8 mouse cellular contexts compared by ENCODE assay signal in genomic region chr11:54860256-54861038, GRCm38 (mm10). TPM values are rescaled to one million over a fixed set of nuclear protein-coding genes. Genes with fewer than 3 reads are reported as not detected.
A peak's percentile ranks its signal among the peaks of the same experiment; 100 is the strongest.
DNase-seq lines count a peak whose midpoint lies in the region; ATAC-seq lines count a peak whose summit lies in the region.

TSS of gene Lyrm7 (minus strand) at chr11:54860916.

- H3K4me1 ChIP-seq in forebrain, embryonic 14.5 days (ENCODE audit: control insufficient read depth, insufficient read depth, low read length), result peaks cover 4% of the 10 kb centered on the region
- H3K4me1 ChIP-seq in neural tube, embryonic 15.5 days, result peaks cover 15% of the 10 kb centered on the region

- no peaks in the 10 kb centered on the region for H3K36me3 ChIP-seq in forebrain, embryonic 14.5 days (ENCODE audit: control insufficient read depth, insufficient read depth, low read length)
- no peaks in the 10 kb centered on the region for H3K36me3 ChIP-seq in neural tube, embryonic 15.5 days

- H3K27ac ChIP-seq in forebrain, embryonic 14.5 days (ENCODE audit: low read depth, low read length), result peak within 1 kb of the TSS; percentile 90
- peak within 1 kb of the TSS; percentile 91 for H3K27ac ChIP-seq in neural tube, embryonic 15.5 days (replicated peaks)

- peak within 1 kb of the TSS; percentile 85 for H3K9ac ChIP-seq in forebrain, embryonic 14.5 days (ENCODE audit: low read length)
- peak within 1 kb of the TSS; percentile 71 for H3K9ac ChIP-seq in neural tube, embryonic 15.5 days (replicated peaks)

- under 1% methylated on average over 42 of the region's 42 CpGs for WGBS in forebrain, embryonic 14.5 days
- WGBS in neural tube, embryonic 15.5 days, result under 1% methylated on average over 42 of the region's 42 CpGs

- no peaks in the 10 kb centered on the region for H3K27me3 ChIP-seq in forebrain, embryonic 14.5 days (replicated peaks; ENCODE audit: control insufficient read depth, insufficient read depth, low read length)
- no peaks in the 10 kb centered on the region for H3K27me3 ChIP-seq in neural tube, embryonic 15.5 days (replicated peaks)

- intact Hi-C loops in heart, postnatal 14 days (cut with DNase I), result loop anchor here (1.0 to 10.0 kb wide), 4 partner anchors 58 to 296 kb away; partner anchors contain the start of gene Cdc42se2

- DNase-seq in ES-CJ7 (ENCODE audit: low read depth, low spot score), result peak; percentile 100
- DNase-seq in cerebellum, adult 11 months, result peak; percentile 98
- DNase-seq in forebrain, embryonic 14.5 days (ENCODE audit: low spot score), result peak; percentile 99
- DNase-seq in heart, postnatal 14 days, result peak; percentile 95 to 96
- peak; percentile 98 for DNase-seq in layer of hippocampus, adult 11-12 months (ENCODE audit: low spot score)
- peak; percentile 98 to 99 for DNase-seq in lung, adult 18-20 months
- peak; percentile 97 for DNase-seq in testis, postnatal 14 days (ENCODE audit: low spot score)

- H3K4me3 ChIP-seq in forebrain, embryonic 14.5 days (ENCODE audit: low read depth, low read length), result peak within 1 kb of the TSS; percentile 67
- H3K4me3 ChIP-seq in neural tube, embryonic 15.5 days (replicated peaks), result peak within 1 kb of the TSS; percentile 61

- ATAC-seq in forebrain, embryonic 14.5 days, result peak; percentile 98
- ATAC-seq in neural tube, embryonic 15.5 days (ENCODE audit: low FRiP score), result peak; percentile 98

- peak within 1 kb of the TSS; percentile 80 for H3K4me2 ChIP-seq in forebrain, embryonic 14.5 days (ENCODE audit: low read length)
- peak within 1 kb of the TSS; percentile 71 for H3K4me2 ChIP-seq in neural tube, embryonic 15.5 days

- no peaks in the 10 kb centered on the region for H3K9me3 ChIP-seq in forebrain, embryonic 14.5 days (replicated peaks; ENCODE audit: control insufficient read depth, low read length)
- H3K9me3 ChIP-seq in neural tube, embryonic 15.5 days (replicated peaks), result no peaks in the 10 kb centered on the region

RNA-seq across cellular contexts. Expression of gene Lyrm7, which starts in this region (rescaled TPM):
- polyA plus RNA-seq in forebrain, embryonic 14.5 days (2014; fragmentation: Nextera tagmentation; extraction: Ambion mirVana), result 11.4 and 13.2 TPM in 2 replicates
- total RNA-seq in heart, postnatal 14 days (2021), result 10 to 100 TPM; 28.0 to 29.4 TPM
- 10.5 and 11.8 TPM in 2 replicates for polyA plus RNA-seq in neural tube, embryonic 15.5 days (2015; fragmentation: Nextera tagmentation; extraction: Ambion mirVana)

Comparison
In these comparisons a context has a peak if more than half of its experiments do, and no peak if none do; other contexts are left out.
1. Peak in every context shown above with its lines: DNase-seq, ATAC-seq, H3K4me3 ChIP-seq and H3K27ac ChIP-seq.